Mouse (Mus musculus) forebrain, embryonic 10.5 days (tissue): ENCODE data around the gene Celsr3. TPM values are rescaled to one million over a fixed set of nuclear protein-coding genes. Genes with fewer than 3 reads are reported as not detected.

Source experiments
- DNase-seq: peaks from one replicate; pipeline ENCODE4 v3.0.0-alpha.2; 2017; ENCODE audit warnings: low spot score; ENCODE audit errors: extremely low spot score
- H3K27ac ChIP-seq: fragments of 300-500 bp; sonication (generic); 2 replicates; pipeline ENCODE4 v1.5.1; 2016; ENCODE audit warnings: mild to moderate bottlenecking
- H3K27me3 ChIP-seq: fragments of 300-500 bp; sonication (generic); 2 replicates; pipeline ENCODE4 v1.6.1; 2016; ENCODE audit warnings: mild to moderate bottlenecking; ENCODE audit not compliant: poor library complexity, severe bottlenecking
- H3K36me3 ChIP-seq: fragments of 300-500 bp; sonication (generic); replicated peaks from 2 replicates; pipeline ENCODE4 v1.6.1; 2016; ENCODE audit warnings: mild to moderate bottlenecking, moderate library complexity
- H3K4me1 ChIP-seq: fragments of 300-500 bp; sonication (generic); 2 replicates; pipeline ENCODE4 v1.6.1; 2016
- H3K4me3 ChIP-seq: fragments of 300-500 bp; sonication (generic); 2 replicates; pipeline ENCODE4 v1.5.1; 2016; ENCODE audit warnings: mild to moderate bottlenecking, moderate library complexity
- H3K9me3 ChIP-seq: fragments of 300-500 bp; sonication (generic); 2 replicates; pipeline ENCODE4 v1.6.1; 2016; ENCODE audit warnings: mild to moderate bottlenecking, moderate library complexity
- WGBS: fragments of 180-500 bp; shearing (Covaris S2); methylation state at CpG from one replicate; pipeline ENCODE4 v1.1.7; 2016; 5-methylcytosine and 5-hydroxymethylcytosine counted together
- polyA plus RNA-seq: library from polyadenylated mRNA; unstranded; fragments of >200 nt; fragmentation: Nextera tagmentation; extraction: Ambion mirVana; gene quantifications from 2 replicates; pipeline ENCODE4 v1.2.1, GENCODE M21; 2016

The Celsr3 gene
- polyA plus RNA-seq, 1 experiment from 2014 or later: 2.1 TPM

- 59% methylated on average over 3 of the region's 3 CpGs for WGBS
- DNase-seq: no peak
- Histone ChIP-seq H3K4me3 (no peak overlapping the region), H3K36me3 (peaks cover 54% of the 10 kb centered on the region), H3K27ac (no peak overlapping the region), H3K9me3 (no peaks in the 10 kb centered on the region), H3K27me3 (no peaks in the 10 kb centered on the region), H3K4me1 (peaks cover 86% of the 10 kb centered on the region)
Observed at GRCm38 (mm10) chr9:108792730-108793129, 33.4 kb upstream of the Celsr3 start.

GRCm38 (mm10) chr9:108795281-108795680 lies 30.8 kb upstream of the Celsr3 start:
- 77% methylated on average over 2 of the region's 2 CpGs for WGBS
- H3K36me3 ChIP-seq: peaks cover 67% of the 10 kb centered on the region

GRCm38 (mm10) chr9:108795762-108796161 lies 30.4 kb upstream of the Celsr3 start:
- Histone ChIP-seq H3K4me1 (peaks cover 59% of the 10 kb centered on the region), H3K4me3 (peak overlapping the region; percentile 28; the same call in 1 of the 2 replicates)

More at GRCm38 (mm10) chr9:108795281-108795680, 30.8 kb upstream of the Celsr3 start:
- Histone ChIP-seq H3K4me1 (peaks cover 62% of the 10 kb centered on the region), H3K27me3 (no peaks in the 10 kb centered on the region), H3K27ac (no peak overlapping the region), H3K9me3 (no peaks in the 10 kb centered on the region), H3K4me3 (peak overlapping the region; percentile 28; the same call in 1 of the 2 replicates)
- DNase-seq: no peak

DNA sequence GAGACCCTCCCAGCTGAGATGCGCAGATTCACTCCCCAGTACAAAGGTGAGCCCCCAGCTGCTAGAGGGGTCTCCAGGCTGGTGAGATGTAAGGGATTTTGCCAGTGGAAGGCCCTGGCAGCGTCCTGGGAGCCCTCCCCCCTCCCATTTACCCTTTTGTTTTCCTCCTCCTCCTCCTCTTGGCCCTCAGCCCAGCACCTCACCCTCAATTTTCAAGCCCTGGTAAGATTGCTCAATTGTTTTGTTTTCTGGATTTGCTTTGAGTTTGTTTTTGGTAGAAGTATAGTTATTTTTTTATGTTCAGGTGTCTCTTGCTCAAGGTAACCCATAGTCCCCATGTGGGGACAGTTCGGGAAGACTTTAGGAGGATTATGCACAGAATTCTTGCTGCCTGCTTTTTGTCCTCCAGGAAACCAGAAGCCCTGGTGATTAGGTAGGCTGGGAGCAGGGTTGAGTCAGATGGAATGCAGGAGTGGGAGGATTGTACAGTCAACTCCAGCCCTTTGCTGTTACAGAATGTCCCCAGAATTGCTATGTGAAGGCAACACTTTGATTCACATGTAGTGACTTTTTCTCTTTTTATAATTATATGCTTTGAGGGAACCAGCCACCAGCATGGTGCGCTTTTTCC lies 29.7 kb upstream of the Celsr3 start:
- Histone ChIP-seq H3K4me3 (peak overlapping the region; percentile 28; the same call in 1 of the 2 replicates), H3K4me1 (peaks cover 59% of the 10 kb centered on the region), H3K36me3 (peaks cover 72% of the 10 kb centered on the region), H3K27ac (peak overlapping the region; percentile 4; the same call in 1 of the 2 replicates), H3K27me3 (no peaks in the 10 kb centered on the region), H3K9me3 (no peaks in the 10 kb centered on the region)
- WGBS: 76% methylated on average over 4 of the region's 4 CpGs
- no peak for DNase-seq

More at GRCm38 (mm10) chr9:108795762-108796161, 30.4 kb upstream of the Celsr3 start:
- no peak for DNase-seq
- Histone ChIP-seq H3K27ac (peak overlapping the region; percentile 4; the same call in 1 of the 2 replicates), H3K27me3 (no peaks in the 10 kb centered on the region), H3K36me3 (peaks cover 65% of the 10 kb centered on the region), H3K9me3 (no peaks in the 10 kb centered on the region)
- 45% methylated on average over 11 of the region's 11 CpGs for WGBS

DNA sequence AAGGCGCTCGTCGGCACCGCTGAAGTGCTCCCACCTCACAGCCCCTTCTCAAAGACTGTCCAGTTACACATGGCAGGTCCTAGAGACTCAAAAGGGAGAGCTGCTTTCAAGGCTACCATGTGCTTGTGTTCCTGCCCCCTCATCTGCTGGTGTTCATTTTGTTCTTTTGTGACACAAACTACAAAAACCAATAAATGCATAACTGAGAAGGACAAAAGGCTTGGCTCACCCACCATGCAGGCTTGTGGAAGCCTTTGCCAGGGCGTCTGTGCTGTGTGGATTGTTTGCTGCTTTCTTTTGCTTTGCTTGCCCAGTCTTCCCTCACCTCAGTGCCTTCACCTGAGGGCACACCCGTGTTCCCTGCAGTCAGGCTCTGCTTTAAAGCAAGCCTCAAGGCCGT lies 28.6 kb upstream of the Celsr3 start:
- Histone ChIP-seq H3K4me3 (no peak overlapping the region), H3K4me1 (peaks cover 51% of the 10 kb centered on the region), H3K27me3 (no peaks in the 10 kb centered on the region), H3K27ac (no peak overlapping the region; the same call in 1 of the 2 replicates), H3K9me3 (no peaks in the 10 kb centered on the region), H3K36me3 (peaks cover 82% of the 10 kb centered on the region)
- 92% methylated on average over 7 of the region's 7 CpGs for WGBS
- DNase-seq: no peak

GRCm38 (mm10) chr9:108798508-108799075 lies 27.5 kb upstream of the Celsr3 start:
- Histone ChIP-seq H3K36me3 (peaks cover 87% of the 10 kb centered on the region), H3K9me3 (no peaks in the 10 kb centered on the region), H3K4me3 (no peak overlapping the region), H3K27ac (no peak overlapping the region), H3K27me3 (no peaks in the 10 kb centered on the region), H3K4me1 (peaks cover 39% of the 10 kb centered on the region)
- WGBS: 89% methylated on average over 5 of the region's 5 CpGs
- no peak for DNase-seq

DNA sequence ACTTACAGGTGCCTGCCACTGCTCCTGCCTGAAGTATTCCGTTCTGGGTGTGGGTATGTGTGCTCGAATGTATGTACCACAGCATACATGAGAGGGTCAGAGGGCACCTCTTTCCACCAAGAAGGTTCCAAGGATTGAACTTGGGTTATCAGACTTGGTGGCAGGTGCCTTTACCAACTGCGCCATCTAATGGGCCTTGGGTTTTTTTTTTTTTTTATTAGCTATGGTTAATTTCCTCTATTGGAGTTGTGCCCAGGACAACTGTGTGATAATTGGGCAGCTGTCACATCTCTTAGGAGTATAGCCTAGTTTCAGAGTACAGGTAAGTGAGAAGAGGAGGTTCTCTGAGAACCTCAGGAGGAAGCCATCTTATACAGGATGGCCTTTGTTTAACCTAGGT lies 26.6 kb upstream of the Celsr3 start:
- WGBS: 91% methylated on average over 3 of the region's 3 CpGs
- DNase-seq: no peak
- H3K27ac ChIP-seq: no peak overlapping the region
- no peak overlapping the region for H3K4me3 ChIP-seq
- no peaks in the 10 kb centered on the region for H3K27me3 ChIP-seq
- no peaks in the 10 kb centered on the region for H3K9me3 ChIP-seq
- peaks cover 88% of the 10 kb centered on the region for H3K36me3 ChIP-seq
- H3K4me1 ChIP-seq: peaks cover 31% of the 10 kb centered on the region

DNA sequence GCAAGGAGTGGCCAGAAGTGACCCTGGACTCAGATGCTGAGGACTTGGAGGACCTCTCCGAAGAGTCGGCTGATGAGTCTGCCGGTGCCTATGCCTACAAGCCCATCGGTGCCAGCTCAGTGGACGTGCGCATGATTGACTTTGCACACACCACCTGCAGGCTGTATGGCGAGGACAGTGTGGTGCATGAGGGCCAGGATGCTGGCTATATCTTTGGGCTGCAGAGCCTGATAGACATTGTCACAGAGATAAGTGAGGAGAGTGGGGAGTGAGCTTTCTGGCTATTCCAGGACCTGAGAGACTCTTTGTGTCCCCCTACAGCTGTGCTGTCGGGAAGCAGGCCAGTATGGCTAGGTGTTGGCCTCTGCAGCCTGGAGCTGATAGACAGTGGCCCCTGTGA lies 20.4 kb upstream of the Celsr3 start:
- 96% methylated on average over 8 of the region's 8 CpGs for WGBS
- DNase-seq: no peak

DNA sequence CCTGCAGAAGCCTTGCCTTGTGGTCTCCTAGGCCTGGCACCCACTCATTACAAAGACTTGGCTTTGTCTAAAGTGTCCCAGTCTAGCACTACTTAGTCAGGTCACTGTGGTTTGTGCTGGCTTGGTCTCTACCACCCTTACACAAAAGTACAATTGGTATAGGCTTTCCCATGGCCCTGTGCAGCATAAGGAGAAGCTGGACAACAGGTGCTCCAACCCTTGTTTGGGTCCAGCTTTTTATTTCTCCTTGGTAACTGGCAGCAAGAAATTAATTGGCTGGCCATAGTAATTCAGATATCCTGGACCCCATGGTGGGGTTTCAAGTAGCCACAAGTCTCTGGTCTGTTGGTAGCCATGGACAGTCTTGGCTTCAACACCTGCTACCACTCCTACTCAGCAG lies 19.7 kb upstream of the Celsr3 start:
- no peak overlapping the region for H3K27ac ChIP-seq
- no peaks in the 10 kb centered on the region for H3K27me3 ChIP-seq
- peaks cover 25% of the 10 kb centered on the region for H3K4me1 ChIP-seq
- H3K36me3 ChIP-seq: peaks cover 74% of the 10 kb centered on the region
- no peak for DNase-seq
- H3K4me3 ChIP-seq: no peak overlapping the region
- H3K9me3 ChIP-seq: no peaks in the 10 kb centered on the region

More for the DNA sequence above, 20.4 kb upstream of the Celsr3 start:
- Histone ChIP-seq H3K4me1 (peaks cover 25% of the 10 kb centered on the region), H3K27me3 (no peaks in the 10 kb centered on the region), H3K36me3 (peaks cover 77% of the 10 kb centered on the region), H3K4me3 (no peak overlapping the region), H3K9me3 (no peaks in the 10 kb centered on the region), H3K27ac (no peak overlapping the region)

- H3K36me3 ChIP-seq: peaks cover 74% of the 10 kb centered on the region
- H3K27ac ChIP-seq: no peak overlapping the region
- peaks cover 25% of the 10 kb centered on the region for H3K4me1 ChIP-seq
- no peak for DNase-seq
- H3K27me3 ChIP-seq: no peaks in the 10 kb centered on the region
- 93% methylated on average over 1 of the region's 1 CpGs for WGBS
- no peak overlapping the region for H3K4me3 ChIP-seq
- H3K9me3 ChIP-seq: no peaks in the 10 kb centered on the region
Observed at GRCm38 (mm10) chr9:108806831-108807230, 19.3 kb upstream of the Celsr3 start.

DNA sequence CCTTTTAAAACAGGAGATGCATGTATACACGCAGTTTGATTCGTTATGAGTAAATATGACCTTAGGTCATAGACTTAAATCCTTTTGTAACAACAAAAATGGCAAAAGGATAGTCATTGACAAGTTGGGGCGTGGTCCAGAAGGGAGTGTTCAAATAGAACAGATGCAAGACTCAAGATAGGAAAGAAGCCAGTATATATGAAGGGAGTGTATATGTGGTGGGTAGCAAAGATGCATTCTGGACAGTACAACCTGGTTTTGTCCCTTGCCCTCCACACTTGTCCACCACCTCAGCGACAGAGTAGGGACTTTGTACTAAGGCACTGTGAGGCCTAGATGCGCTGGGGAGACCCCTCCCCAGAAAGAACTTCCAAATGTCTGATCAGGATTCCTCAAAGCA lies 18.4 kb upstream of the Celsr3 start:
- H3K9me3 ChIP-seq: no peaks in the 10 kb centered on the region
- no peak for DNase-seq
- H3K36me3 ChIP-seq: peaks cover 74% of the 10 kb centered on the region
- WGBS: 78% methylated on average over 5 of the region's 5 CpGs
- H3K4me3 ChIP-seq: peak overlapping the region; percentile 83; the same call in 1 of the 2 replicates
- H3K27ac ChIP-seq: peak overlapping the region; percentile 87; the same call in 1 of the 2 replicates
- no peaks in the 10 kb centered on the region for H3K27me3 ChIP-seq
- peaks cover 25% of the 10 kb centered on the region for H3K4me1 ChIP-seq

DNA sequence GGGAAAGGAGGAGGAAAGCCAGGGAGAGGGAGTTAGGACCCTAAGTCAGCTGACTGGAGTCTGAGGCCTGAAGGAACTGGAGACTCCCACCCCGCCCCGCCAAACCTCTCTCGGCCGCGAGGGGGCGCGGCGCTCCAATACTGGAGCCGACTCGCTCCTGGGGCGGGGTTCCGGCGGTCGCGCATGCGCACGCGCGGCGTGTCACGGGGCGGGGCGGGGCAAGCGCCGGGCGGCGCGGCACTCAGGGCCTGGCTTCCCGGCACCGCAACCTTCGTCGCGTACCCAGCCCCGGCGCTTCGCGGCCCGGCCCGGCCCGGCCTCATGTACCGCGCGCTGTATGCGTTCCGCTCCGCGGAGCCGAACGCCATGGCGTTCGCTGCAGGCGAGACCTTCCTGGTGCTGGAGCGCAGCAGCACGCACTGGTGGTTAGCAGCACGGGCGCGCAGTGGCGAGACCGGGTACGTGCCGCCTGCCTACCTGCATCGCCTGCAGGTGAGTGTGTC lies 17.9 kb upstream of the Celsr3 start, which contains the start of gene Nckipsd:
Gene Nckipsd, plus strand, starts transcription at position 206 of the 503 bp plus-strand sequence.
- WGBS: under 1% methylated on average over 61 of the region's 62 CpGs
- H3K27ac ChIP-seq: peak within 1 kb of the TSS; percentile 87

DNA sequence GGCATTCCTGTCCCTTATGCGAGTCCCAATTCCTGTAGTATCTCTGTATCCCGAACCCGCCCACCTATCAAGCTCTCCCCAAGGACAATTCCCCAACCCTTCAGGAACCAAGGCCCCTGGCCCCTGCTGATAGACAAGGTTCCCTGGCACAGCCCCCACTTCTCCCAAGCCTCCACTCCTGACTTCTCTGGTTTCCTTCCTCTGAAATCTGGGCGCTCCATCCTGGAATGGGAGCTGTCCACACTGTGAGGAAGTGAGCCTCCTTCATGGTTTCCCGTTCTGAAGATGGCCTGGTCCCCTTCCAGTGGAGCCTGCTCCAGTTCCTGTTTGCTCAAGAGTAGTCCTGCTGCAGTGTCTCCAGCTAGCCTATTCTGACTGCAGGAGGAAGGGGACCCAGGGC lies 16.9 kb upstream of the Celsr3 start:
- Histone ChIP-seq H3K9me3 (no peaks in the 10 kb centered on the region), H3K27me3 (no peaks in the 10 kb centered on the region), H3K27ac (no peak overlapping the region), H3K36me3 (peaks cover 74% of the 10 kb centered on the region), H3K4me3 (peak overlapping the region; percentile 83), H3K4me1 (peaks cover 25% of the 10 kb centered on the region)
- 69% methylated on average over 5 of the region's 5 CpGs for WGBS
- DNase-seq: no peak

More for the DNA sequence above, 17.9 kb upstream of the Celsr3 start, which contains the start of gene Nckipsd:
- peaks cover 74% of the 10 kb centered on the region for H3K36me3 ChIP-seq
- H3K9me3 ChIP-seq: no peaks in the 10 kb centered on the region
- peak within 1 kb of the TSS; percentile 83 for H3K4me3 ChIP-seq
- peaks cover 25% of the 10 kb centered on the region for H3K4me1 ChIP-seq
- peak; percentile 91 for DNase-seq
- H3K27me3 ChIP-seq: no peaks in the 10 kb centered on the region
